Mouse (Mus musculus) right cerebral cortex, adult 2 months (tissue): ENCODE results near the gene Mettl13.

ENCODE experiments used
- DNase-seq, 2 experiments: peaks; one replicate each; pipeline ENCODE4 v3.0.0; 2021 to 2022; ENCODE audit warnings: low spot score in 2 of 2

Mettl13 gene

DNA sequence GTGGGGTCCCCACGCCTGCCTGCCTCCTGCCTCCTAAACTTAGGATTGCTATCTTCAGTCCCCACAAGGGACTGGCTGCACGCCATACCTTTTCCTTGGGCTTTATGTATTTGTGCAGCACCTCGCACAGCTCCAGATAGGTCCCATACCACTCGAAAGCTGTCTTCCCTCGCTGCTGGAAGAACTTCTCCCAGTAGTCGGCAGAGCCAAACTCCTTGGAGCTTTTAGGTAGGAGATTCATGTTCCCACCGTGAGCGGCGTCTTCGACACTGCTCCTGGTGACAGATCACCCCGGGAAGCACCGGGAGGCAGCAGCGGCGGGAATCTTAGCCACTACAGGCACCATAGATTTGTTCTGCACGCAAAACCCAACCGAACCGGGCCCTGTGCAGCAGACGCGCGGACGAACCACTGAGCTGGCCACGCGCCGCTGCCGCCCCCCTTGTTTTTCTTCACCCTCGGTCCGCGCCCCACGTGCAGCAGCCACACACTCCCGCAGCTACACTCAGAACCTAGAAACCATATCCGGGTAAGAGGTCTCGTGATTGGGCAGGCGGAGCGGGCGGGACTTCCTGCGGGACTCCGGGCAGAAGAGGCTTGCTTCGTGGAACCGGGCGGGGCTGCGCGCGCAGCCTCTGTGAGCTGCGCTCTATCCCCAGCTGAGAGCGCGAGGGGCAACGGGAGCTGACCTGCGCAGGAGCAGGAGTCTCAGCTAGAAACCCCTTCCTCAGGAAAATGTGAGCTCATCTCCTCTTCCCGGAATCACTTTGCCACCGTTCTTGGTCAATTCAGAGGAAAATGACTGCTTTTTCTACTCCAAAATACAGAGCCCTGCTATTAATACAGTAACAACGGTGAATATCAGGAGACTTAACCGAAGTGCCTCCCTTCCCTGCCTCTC is at the start of gene Mettl13:
Mettl13 (minus strand) TSS at position 536 of the 901 bp plus-strand sequence.
- peak; percentile 88 for DNase-seq

DNA sequence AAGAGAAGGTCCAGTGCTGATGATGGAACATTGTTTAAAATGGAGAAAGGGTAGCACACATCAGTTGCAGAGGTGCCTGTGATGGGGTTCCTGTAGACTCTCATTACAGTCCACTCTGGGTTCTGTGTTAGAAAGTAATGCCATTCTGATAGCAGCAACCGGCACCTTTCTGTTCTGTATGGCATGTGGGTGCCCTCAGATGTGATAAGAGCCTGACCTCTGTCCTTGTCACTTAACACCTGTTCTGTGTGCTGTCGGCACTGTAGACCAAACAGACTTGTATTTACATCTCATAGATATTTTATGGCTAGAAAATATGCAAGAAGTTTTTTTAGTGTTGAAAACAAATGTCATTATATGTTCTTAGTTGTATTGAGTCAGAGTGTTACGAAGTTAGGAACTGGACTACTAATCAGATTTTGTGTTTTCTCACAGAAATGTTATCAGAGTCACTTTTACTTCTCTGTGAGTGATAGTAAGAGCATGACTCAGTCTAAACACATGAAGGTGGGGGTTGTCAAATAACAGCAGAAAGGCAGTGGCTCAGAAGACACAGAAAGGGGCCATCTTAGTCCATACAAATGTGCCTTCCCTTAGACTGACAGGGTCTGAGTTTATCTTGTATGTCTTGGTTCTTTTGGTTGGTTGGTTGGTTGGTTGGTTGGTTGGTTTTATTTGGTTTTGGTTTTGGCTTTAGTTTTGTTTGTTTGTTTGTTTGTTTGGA is 49.2 kb upstream of the Mettl13 start:
- DNase-seq, result no peak

DNA sequence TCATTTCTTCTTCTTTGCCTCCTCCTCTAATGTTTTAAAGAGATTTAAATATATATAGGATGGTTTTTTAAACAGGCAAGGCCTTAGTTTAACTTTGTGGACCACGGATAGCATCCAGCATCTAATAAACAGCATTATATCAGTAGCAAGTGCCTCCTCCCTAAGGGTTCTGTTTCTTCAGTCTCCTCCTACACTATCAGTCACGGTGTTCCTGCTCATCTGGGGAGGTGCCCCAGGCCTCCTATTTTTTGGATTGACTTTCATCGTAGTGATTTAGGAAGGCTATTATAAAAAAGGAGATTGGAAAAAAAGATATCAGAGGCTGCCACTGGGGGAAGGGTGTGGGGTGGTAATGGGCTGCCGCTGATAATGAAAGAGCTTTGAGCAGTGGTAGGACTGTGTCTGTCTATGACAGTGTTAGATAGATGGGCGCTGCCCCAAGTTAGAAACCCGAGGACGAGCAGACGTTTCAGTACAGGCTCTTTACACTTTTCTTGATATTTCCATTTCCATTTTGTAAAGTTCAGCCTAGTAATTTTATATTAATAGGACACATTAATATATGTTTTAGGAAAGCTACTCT is 42.2 kb upstream of the Mettl13 start:
- no peak for DNase-seq

- no peak for DNase-seq
Measured at GRCm38 (mm10) chr1:162589443-162589842, 41.1 kb upstream of the Mettl13 start.

GRCm38 (mm10) chr1:162588606-162589005 is 40.3 kb upstream of the Mettl13 start:
- DNase-seq, result no peak

- no peak for DNase-seq
Measured at GRCm38 (mm10) chr1:162586282-162586681, 37.9 kb upstream of the Mettl13 start.

DNA sequence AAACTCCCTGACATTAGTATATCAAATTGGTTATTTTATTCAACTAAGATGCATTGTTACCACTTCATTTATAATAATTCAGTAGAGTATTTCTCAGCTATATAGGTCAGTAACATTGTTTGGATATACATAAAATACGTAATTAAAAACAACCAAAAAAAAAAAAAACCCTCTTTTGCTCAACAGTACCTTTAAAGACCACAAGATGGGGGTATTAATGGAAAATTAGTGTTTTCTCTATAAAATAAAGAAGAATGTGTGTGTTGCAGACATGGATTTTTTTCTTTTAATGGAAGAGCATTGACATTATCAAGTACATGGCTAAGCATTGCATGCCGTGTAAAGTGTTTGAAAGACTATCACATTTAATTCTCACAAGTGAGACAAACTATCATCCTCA is 34.5 kb upstream of the Mettl13 start:
- no peak for DNase-seq

DNA sequence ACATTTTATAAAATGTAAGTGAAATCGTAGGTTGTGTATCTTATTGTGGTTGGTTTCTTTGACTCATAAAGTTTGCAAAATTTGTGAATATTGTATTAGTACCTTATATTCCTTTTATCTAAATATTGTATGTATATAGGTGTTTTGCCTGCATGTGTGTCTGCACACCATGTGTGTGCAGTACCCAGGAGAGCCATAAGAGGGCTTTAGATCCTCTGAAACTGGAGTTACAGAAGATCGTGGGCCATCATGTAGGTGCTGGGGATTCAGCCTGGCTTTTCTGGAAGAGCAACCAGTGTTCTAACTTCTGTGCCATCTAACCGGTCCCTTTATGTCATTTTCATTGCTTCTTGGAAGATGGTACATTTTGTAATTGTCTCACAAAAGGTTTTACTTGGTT is 26.7 kb upstream of the Mettl13 start:
- DNase-seq, result no peak

- DNase-seq, result peak; percentile 70 to 72
Measured at GRCm38 (mm10) chr1:162570931-162571601, 22.7 kb upstream of the Mettl13 start.

DNA sequence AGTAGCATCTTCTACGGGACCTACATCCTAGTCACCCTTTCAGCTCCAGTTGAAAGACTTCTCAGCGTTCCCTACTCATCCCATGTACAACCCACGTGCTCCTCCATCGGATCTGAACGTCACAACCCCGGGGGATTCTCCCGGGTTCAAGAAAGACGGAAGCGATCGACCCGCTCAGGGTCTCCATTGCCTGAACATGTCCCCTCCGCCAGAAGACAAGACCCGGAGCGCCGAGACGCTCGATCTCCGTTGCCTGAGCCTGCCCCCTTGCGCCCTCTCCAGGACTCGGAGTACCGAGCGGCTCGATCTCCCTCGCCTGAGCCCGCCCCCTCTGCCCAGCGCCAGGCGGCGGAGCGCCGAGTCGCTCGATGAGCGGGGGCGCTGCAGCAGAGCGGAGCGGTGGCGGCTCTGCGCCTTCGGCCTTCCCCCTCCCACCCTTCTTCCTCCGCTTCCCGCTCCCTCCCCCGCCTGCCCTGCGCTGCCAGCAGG is 22.0 kb upstream of the Mettl13 start, which contains the start of gene Vamp4:
Vamp4 (plus strand) TSS at position 256 of the 489 bp plus-strand sequence.
- peak; percentile 87 to 90 for DNase-seq

DNA sequence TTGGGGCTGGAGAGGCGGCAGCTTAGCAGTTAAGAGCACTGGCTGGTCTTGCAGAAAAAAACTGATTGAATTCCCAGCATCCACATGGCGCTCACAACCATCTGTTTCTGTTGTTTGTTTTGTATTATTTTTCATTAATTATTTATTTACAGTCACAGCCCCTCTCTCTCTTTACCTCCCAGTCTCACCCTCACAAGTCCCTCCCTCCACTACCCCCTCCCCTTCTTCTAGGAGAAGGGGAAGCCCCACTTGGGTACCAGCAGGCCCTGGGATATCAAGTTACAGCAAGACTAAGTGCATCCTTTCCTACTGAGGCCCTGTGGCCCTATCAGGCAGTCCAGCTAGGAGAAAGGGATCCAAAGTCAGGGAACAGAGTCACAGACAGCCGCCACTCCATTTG is 19.0 kb upstream of the Mettl13 start:
- DNase-seq, result no peak

DNA sequence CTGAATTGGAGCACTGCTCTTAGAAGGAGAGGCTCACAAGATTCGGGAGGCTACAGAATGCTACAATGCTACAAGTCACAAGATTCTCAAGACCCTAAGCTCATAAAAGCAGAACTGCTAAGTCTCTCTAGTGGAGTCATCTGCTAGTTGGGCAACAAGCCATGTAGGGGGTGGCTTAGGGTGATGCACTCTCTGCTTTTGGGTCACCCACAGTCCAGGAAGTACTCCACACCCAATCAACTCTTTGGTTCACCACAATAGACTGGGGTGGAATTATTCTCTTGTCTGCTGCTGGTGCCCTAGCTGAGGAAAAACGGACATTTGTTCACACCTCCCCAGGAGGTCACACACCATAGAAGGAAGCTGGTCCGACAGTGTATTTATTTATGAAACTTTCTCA is 16.6 kb upstream of the Mettl13 start:
- no peak for DNase-seq

- no peak for DNase-seq
Measured at GRCm38 (mm10) chr1:162563236-162563635, 14.9 kb upstream of the Mettl13 start.

DNA sequence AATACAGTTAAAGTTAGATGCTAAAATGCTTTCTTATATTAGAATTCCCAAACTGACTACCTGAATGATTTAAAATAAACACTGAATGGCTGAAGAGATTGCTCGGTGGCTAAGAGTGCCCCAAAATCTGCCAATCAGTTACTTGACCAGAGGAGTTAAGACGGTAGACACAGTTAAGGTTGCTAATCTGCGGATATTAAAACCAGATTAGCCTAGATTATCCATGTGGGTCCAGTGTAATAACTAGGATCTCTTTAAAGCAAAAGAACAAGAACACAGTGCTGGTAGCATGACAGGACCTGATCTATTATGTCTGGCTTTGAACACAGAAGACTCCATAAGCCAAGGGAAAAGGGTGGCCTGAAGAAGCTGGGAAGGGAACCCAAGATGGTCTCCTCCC is 5.8 kb upstream of the Mettl13 start:
- DNase-seq, result no peak

DNA sequence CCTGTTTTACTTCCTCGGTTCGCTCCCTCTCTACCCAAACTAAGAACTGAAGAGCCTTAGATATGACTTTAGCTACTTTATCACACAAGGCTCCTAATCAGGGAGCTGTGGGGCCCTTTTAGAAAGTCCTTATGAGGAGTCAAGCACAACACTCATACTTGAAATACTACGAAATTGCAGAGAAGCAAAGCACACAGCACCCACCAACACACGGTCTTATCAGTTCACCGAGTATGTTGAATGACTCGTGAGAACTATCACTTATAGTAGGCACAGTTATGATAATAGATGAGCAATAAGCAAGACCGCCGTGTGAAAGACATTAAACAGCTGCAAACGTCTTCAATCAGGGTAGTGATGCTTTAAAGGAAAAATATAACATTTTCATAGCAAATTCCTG is 4.6 kb upstream of the Mettl13 start:
- DNase-seq, result no peak

DNA sequence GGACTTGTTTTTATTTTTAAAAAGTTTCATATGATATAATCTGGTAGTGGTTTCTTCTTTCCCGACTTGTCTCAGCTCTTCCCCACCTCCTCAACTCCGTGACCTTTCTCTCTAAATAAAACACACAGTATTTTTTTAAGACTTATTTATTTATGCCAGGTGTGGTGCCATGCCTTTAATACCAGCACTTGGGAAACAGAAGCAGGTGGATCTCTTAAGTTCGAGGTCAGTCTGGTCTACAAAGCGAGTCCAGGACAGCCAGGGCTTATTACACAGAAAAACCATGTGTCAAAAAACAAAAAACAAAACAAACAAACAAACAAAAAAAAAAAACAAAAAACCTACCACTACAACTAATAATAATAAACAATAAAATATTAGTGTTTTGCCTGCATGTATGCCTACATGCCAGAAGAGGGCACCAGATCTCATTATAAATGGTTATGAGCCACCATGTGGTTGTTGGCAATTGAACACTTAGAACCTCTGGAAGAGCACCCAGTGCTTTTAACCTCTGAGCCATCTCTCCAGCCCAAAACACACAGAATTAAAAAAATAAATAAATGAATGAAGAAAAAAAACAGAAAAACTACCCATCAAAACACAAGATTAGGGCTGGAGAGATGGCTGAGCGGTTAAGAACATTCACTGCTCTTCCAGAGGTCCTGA is 1.4 kb upstream of the Mettl13 start:
- no peak for DNase-seq

DNA sequence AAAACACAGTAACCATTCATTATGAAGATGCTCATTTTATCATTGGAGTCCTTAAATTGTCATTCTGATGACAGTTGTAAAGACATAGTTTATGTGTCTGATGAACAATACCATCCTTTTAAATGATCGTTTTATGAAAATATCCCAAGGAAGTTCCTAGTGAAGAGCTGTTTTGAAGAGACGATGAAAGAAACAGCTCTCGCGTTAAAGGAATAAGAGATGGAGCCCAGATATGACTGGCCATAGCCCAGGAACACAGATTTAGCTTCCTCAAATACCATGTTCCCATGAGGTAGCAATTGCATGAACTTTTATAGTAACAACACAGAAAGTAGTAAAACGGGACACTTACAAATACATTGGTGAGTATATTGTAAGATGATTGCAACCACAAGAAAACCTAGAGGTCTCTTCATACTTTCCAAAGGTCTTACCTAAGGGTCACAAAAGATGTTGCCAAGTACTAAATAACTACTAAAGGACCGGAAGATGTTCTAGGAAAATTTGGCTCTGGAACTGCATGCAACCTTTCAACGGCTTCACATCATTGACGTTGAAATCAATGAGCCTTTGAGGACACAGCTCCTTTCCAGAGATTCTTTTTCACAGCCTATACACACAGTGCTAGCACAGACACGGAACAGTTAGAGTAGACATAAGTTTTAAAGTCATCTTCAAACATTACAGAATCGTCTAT is 714 bp upstream of the Mettl13 start:
- DNase-seq, result no peak

- no peak for DNase-seq
Measured at GRCm38 (mm10) chr1:162547607-162548006, 744 bp downstream of the Mettl13 start.

DNA sequence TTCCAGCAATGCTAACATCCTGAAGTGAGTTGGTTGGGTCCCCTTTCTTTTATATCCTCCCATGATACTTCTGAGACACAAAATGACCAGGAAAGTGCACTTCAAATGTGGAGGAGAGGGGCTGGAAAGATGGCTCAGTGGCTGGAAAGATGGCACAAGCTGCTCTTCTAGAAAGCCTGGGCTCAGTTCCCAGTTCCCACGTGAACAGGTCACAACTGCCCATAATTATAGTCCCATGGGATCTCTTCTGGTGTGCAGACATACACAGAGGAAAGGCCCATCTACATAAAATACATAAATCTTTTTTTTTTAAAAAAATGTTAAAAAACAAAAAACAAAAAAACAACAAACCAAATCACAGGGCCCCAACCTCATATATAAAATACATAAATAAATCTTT is 5.1 kb downstream of the Mettl13 start:
- DNase-seq, result no peak

GRCm38 (mm10) chr1:162533766-162534560 is 14.4 kb downstream of the Mettl13 start:
- no peak for DNase-seq
